Mouse (Mus musculus) cortical plate, adult 2 months (tissue): ENCODE results near the gene Dusp7.

Experiments
- CTCF ChIP-seq: fragments of 200-500 bp; IDR thresholded peaks from 2 replicates; pipeline ENCODE4 v1.5.1; 2011; ENCODE audit warnings: mild to moderate bottlenecking, control low read depth, low read length; ENCODE audit not compliant: insufficient read depth; ENCODE audit errors: extremely low read depth
- POLR2A ChIP-seq: fragments of 200-500 bp; IDR thresholded peaks from 2 replicates; pipeline ENCODE4 v1.6.1; 2011; ENCODE audit warnings: mild to moderate bottlenecking, low read length, control low read depth; ENCODE audit not compliant: insufficient read depth; ENCODE audit errors: extremely low read depth

- TF ChIP-seq POLR2A (no peak), CTCF (no peak)
These were observed 14.7 kb upstream of the Dusp7 start for GRCm38 (mm10) chr9:106353779-106354178.
